Comparison of ENCODE assay signal across 8 mouse cellular contexts in genomic region chr8:120549321-120549921, GRCm38 (mm10). TPM values are rescaled to one million over a fixed set of nuclear protein-coding genes. Genes with fewer than 3 reads are reported as not detected.
DNase-seq lines count a peak whose midpoint lies in the region; ATAC-seq lines count a peak whose summit lies in the region.

No protein-coding gene starts in this region.

- H3K27ac ChIP-seq in heart, embryonic 14.5 days (replicated peaks in 1 of 2; ENCODE audit: control insufficient read depth in 1 of 2, insufficient read depth in 1 of 2, low read depth in 2 of 2, low read length in 2 of 2): peak overlapping the region; percentile 41 to 88
- H3K27ac ChIP-seq in forebrain, embryonic 10.5 days: peak overlapping the region; percentile 86
- H3K27ac ChIP-seq in limb, embryonic 11.5 days (replicated peaks; ENCODE audit: low read depth, low read length): peak overlapping the region; percentile 3; the same call in 1 of the 2 replicates
- H3K27ac ChIP-seq in stomach, embryonic 15.5 days: peak overlapping the region; percentile 13

- peaks cover 18% of the 10 kb centered on the region for H3K36me3 ChIP-seq in heart, embryonic 14.5 days (ENCODE audit: control insufficient read depth, insufficient read depth, low read length)
- peaks cover 14% of the 10 kb centered on the region for H3K36me3 ChIP-seq in forebrain, embryonic 10.5 days (replicated peaks)
- peaks cover 3% of the 10 kb centered on the region; the same call in 1 of the 2 replicates for H3K36me3 ChIP-seq in limb, embryonic 11.5 days (ENCODE audit: control insufficient read depth, insufficient read depth, low read length)
- H3K36me3 ChIP-seq in stomach, embryonic 15.5 days: no peaks in the 10 kb centered on the region

- DNase-seq in heart, postnatal 25 days (ENCODE audit: low spot score): no peak
- peak; percentile 76 for DNase-seq in brain, adult 2 months (ENCODE audit: low read depth, low spot score)
- peak; percentile 61 for DNase-seq in forebrain, embryonic 10.5 days (ENCODE audit: extremely low spot score, low spot score)
- DNase-seq in limb, embryonic 11.5 days (ENCODE audit: low spot score): peak; percentile 63
- DNase-seq in spleen, postnatal 4 days (ENCODE audit: low spot score in 2 of 2): no peak
- no peak for DNase-seq in frontal cortex, postnatal 10 days (ENCODE audit: low spot score in 2 of 2)

- 23% methylated on average over 25 of the region's 25 CpGs for WGBS in heart, embryonic 14.5 days
- 7% methylated on average over 25 of the region's 25 CpGs for WGBS in forebrain, embryonic 10.5 days
- 2% methylated on average over 25 of the region's 25 CpGs for WGBS in limb, embryonic 11.5 days
- WGBS in stomach, embryonic 15.5 days: 15% methylated on average over 25 of the region's 25 CpGs

- H3K4me3 ChIP-seq in heart, embryonic 14.5 days (ENCODE audit: control insufficient read depth in 1 of 2, insufficient read depth in 1 of 2, low read depth in 1 of 2, low read length in 2 of 2): no peak overlapping the region
- H3K4me3 ChIP-seq in forebrain, embryonic 10.5 days: peak overlapping the region; percentile 44
- peak overlapping the region; percentile 0 for H3K4me3 ChIP-seq in limb, embryonic 11.5 days (ENCODE audit: low read depth, low read length)
- no peak overlapping the region for H3K4me3 ChIP-seq in stomach, embryonic 15.5 days (replicated peaks)

- peak overlapping the region; percentile 59; the same call in 1 of the 2 replicates for H3K9ac ChIP-seq in heart, embryonic 14.5 days (ENCODE audit: low read length)
- H3K9ac ChIP-seq in limb, embryonic 11.5 days (ENCODE audit: low read length): 0 out of 2 replicates have a peak overlapping the region, but pooled peaks have one; percentile 24
- no peak overlapping the region for H3K9ac ChIP-seq in stomach, embryonic 15.5 days

- no peak for ATAC-seq in heart, embryonic 14.5 days (ENCODE audit: insufficient number of reproducible peaks, insufficient read depth, low FRiP score, low read depth)
- 0 out of 2 replicates have a peak, but pooled peaks have one; percentile 31 for ATAC-seq in limb, embryonic 11.5 days (ENCODE audit: insufficient number of reproducible peaks, low FRiP score, low TSS enrichment, low read depth)
- ATAC-seq in stomach, embryonic 15.5 days (ENCODE audit: insufficient read depth, low FRiP score, low read depth): no peak

- H3K27me3 ChIP-seq in heart, embryonic 14.5 days (ENCODE audit: control insufficient read depth, insufficient read depth, low read length): no peaks in the 10 kb centered on the region
- peaks cover 54% of the 10 kb centered on the region for H3K27me3 ChIP-seq in forebrain, embryonic 10.5 days (ENCODE audit: poor library complexity, severe bottlenecking)
- no peaks in the 10 kb centered on the region for H3K27me3 ChIP-seq in limb, embryonic 11.5 days (ENCODE audit: control insufficient read depth, insufficient read depth, low read length)
- no peaks in the 10 kb centered on the region for H3K27me3 ChIP-seq in stomach, embryonic 15.5 days (replicated peaks)

- H3K4me2 ChIP-seq in heart, embryonic 14.5 days (ENCODE audit: low read length): peak overlapping the region; percentile 51
- H3K4me2 ChIP-seq in limb, embryonic 11.5 days (ENCODE audit: low read depth, severe bottlenecking): peak overlapping the region; percentile 38
- H3K4me2 ChIP-seq in stomach, embryonic 15.5 days: peak overlapping the region; percentile 41

- no peaks in the 10 kb centered on the region for H3K9me3 ChIP-seq in heart, embryonic 14.5 days (ENCODE audit: control insufficient read depth, low read length)
- H3K9me3 ChIP-seq in forebrain, embryonic 10.5 days: no peaks in the 10 kb centered on the region
- H3K9me3 ChIP-seq in limb, embryonic 11.5 days (ENCODE audit: control insufficient read depth, low read length): no peaks in the 10 kb centered on the region
- H3K9me3 ChIP-seq in stomach, embryonic 15.5 days: no peaks in the 10 kb centered on the region

- peaks cover 72 to 92% of the 10 kb centered on the region in 2 experiments for H3K4me1 ChIP-seq in heart, embryonic 14.5 days (ENCODE audit: control insufficient read depth in 2 of 2, insufficient read depth in 2 of 2, low read length in 2 of 2)
- peaks cover 100% of the 10 kb centered on the region for H3K4me1 ChIP-seq in forebrain, embryonic 10.5 days
- peaks cover 78% of the 10 kb centered on the region for H3K4me1 ChIP-seq in limb, embryonic 11.5 days (ENCODE audit: control insufficient read depth, insufficient read depth, low read length)
- peaks cover 64% of the 10 kb centered on the region for H3K4me1 ChIP-seq in stomach, embryonic 15.5 days

- intact Hi-C loops in heart, postnatal 25 days (cut with DNase I): no loop called here

RNA-seq across cellular contexts. Expression of gene Gins2, which starts 39.7 kb away (rescaled TPM):
- 51.1 and 60.6 TPM in 2 replicates for polyA plus RNA-seq in heart, embryonic 14.5 days (2014; fragmentation: Nextera tagmentation; extraction: Ambion mirVana)
- total RNA-seq in heart, postnatal 25 days (2021): 1 to 10 TPM; 1.2 to 1.5 TPM
- polyA plus RNA-seq in forebrain, embryonic 10.5 days (2016; fragmentation: Nextera tagmentation; extraction: Ambion mirVana): 154 and 158 TPM in 2 replicates
- 130 and 132 TPM in 2 replicates for polyA plus RNA-seq in limb, embryonic 11.5 days (2014; fragmentation: Nextera tagmentation; extraction: Ambion mirVana)
- 88.1 and 94.7 TPM in 2 replicates for polyA plus RNA-seq in stomach, embryonic 15.5 days (2015; fragmentation: Nextera tagmentation; extraction: Ambion mirVana)

Comparison
In these comparisons a context has a peak if more than half of its experiments do, and no peak if none do; other contexts are left out.
1. H3K27ac ChIP-seq: peak in every context shown above with its lines; median percentile 86 in forebrain, embryonic 10.5 days; 64 in heart, embryonic 14.5 days; 13 in stomach, embryonic 15.5 days; 3 in limb, embryonic 11.5 days.
2. H3K4me3 ChIP-seq: peak in forebrain, embryonic 10.5 days (single experiment) and limb, embryonic 11.5 days (single experiment); none in heart, embryonic 14.5 days (0 of 2) and stomach, embryonic 15.5 days (single experiment).
3. DNase-seq: peak in brain, adult 2 months (single experiment), forebrain, embryonic 10.5 days (single experiment) and limb, embryonic 11.5 days (single experiment); none in heart, postnatal 25 days (single experiment), spleen, postnatal 4 days (0 of 2) and frontal cortex, postnatal 10 days (0 of 2).
4. Peak in every context shown above with its lines, with median percentiles within 50 percentile points of each other: H3K4me2 ChIP-seq.